Mouse (Mus musculus) embryo, embryonic 11 days (tissue): Measurements from ENCODE around the gene C9.

Experiments
- DNase-seq: peaks from one replicate; pipeline ENCODE4 v3.0.0-alpha.2; 2015

Gene C9

GRCm38 (mm10) chr15:6445135-6445534, at the start of gene C9:
TSS of gene C9 (plus strand) at chr15:6445327.
- DNase-seq, result no peak

- DNase-seq, result no peak
Observed at GRCm38 (mm10) chr15:6398211-6398610, 46.9 kb upstream of the C9 start.

GRCm38 (mm10) chr15:6398881-6399280, 46.2 kb upstream of the C9 start:
- DNase-seq, result no peak

- DNase-seq, result no peak
Observed at GRCm38 (mm10) chr15:6400115-6400514, 45.0 kb upstream of the C9 start.

GRCm38 (mm10) chr15:6402433-6402832, 42.7 kb upstream of the C9 start:
- DNase-seq, result no peak

GRCm38 (mm10) chr15:6404172-6404571, 41.0 kb upstream of the C9 start:
- DNase-seq, result peak; percentile 10

GRCm38 (mm10) chr15:6406771-6407170, 38.4 kb upstream of the C9 start:
- no peak for DNase-seq

- DNase-seq, result no peak
Observed at GRCm38 (mm10) chr15:6409031-6409430, 36.1 kb upstream of the C9 start.

- no peak for DNase-seq
Observed at GRCm38 (mm10) chr15:6410161-6410560, 35.0 kb upstream of the C9 start.

GRCm38 (mm10) chr15:6411334-6411733, 33.8 kb upstream of the C9 start:
- DNase-seq, result no peak

GRCm38 (mm10) chr15:6415317-6415716, 29.8 kb upstream of the C9 start:
- no peak for DNase-seq

GRCm38 (mm10) chr15:6431777-6432176, 13.3 kb upstream of the C9 start:
- no peak for DNase-seq

- DNase-seq, result no peak
Observed at GRCm38 (mm10) chr15:6432411-6432810, 12.7 kb upstream of the C9 start.

- DNase-seq, result no peak
Observed at GRCm38 (mm10) chr15:6435281-6435680, 9.8 kb upstream of the C9 start.

- peak; percentile 30 for DNase-seq
Observed at GRCm38 (mm10) chr15:6435773-6436172, 9.4 kb upstream of the C9 start.

GRCm38 (mm10) chr15:6438685-6439084, 6.4 kb upstream of the C9 start:
- DNase-seq, result no peak

- DNase-seq, result no peak
Observed at GRCm38 (mm10) chr15:6444452-6444851, 675 bp upstream of the C9 start.

- DNase-seq, result no peak
Observed at GRCm38 (mm10) chr15:6446181-6446580, 1.1 kb downstream of the C9 start.

- DNase-seq, result peak; percentile 31
Observed at GRCm38 (mm10) chr15:6448892-6449291, 3.8 kb downstream of the C9 start.

GRCm38 (mm10) chr15:6454461-6454860, 9.3 kb downstream of the C9 start:
- no peak for DNase-seq

GRCm38 (mm10) chr15:6461381-6461780, 16.3 kb downstream of the C9 start:
- DNase-seq, result no peak

GRCm38 (mm10) chr15:6463361-6463923, 18.3 kb downstream of the C9 start:
- no peak for DNase-seq

- peak; percentile 28 for DNase-seq
Observed at GRCm38 (mm10) chr15:6466995-6467394, 21.9 kb downstream of the C9 start.

- no peak for DNase-seq
Observed at GRCm38 (mm10) chr15:6468845-6469244, 23.7 kb downstream of the C9 start.

GRCm38 (mm10) chr15:6469384-6469783, 24.3 kb downstream of the C9 start:
- no peak for DNase-seq

- DNase-seq, result no peak
Observed at GRCm38 (mm10) chr15:6483561-6483960, 38.4 kb downstream of the C9 start.
